In the genomic region with DNA sequence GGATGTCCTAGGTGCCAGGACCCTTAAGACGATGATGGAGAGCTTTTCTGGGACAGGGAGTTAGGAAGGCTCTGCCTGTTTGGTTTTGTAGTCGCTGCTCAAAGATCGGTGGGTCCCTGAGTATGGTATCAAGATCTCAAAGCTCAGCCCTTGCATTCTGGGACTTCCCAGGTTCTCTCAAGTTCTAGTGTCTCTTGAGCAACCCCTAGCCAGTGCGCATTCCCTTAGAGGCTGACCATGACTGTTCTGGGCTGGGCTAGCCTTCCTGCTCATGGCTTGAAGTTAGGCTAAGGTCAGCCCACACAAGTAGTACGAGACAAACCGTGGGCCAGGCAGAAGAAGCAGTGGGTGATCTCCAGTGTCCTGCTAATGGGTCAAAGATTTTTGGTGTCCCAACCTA, we compare ENCODE assay signal across 8 mouse cellular contexts. TPM values are rescaled to one million over a fixed set of nuclear protein-coding genes. Genes with fewer than 3 reads are reported as not detected.
DNase-seq lines count a peak whose midpoint lies in the region; ATAC-seq and TF ChIP-seq lines count a peak whose summit lies in the region.

No protein-coding gene starts in this region.

- intact Hi-C loops in heart, postnatal 10 days (cut with DNase I), result loop anchor here (2.0 to 5.0 kb wide), 4 partner anchors 41 to 169 kb away; no protein-coding TSS in a partner anchor
- intact Hi-C loops in left cerebral cortex, adult 2 months (cut with DNase I), result loop anchor here (5.0 kb wide), 1 partner anchor 169 kb away; no protein-coding TSS in a partner anchor

- H3K4me3 ChIP-seq in stomach, embryonic 14.5 days (ENCODE audit: low read depth, low read length), result 0 out of 2 replicates have a peak overlapping the region, but pooled peaks have one; percentile 43
- no peak overlapping the region for H3K4me3 ChIP-seq in stomach, postnatal 0 days (ENCODE audit: low read depth, low read length)
- peak overlapping the region; percentile 59 for H3K4me3 ChIP-seq in liver, embryonic 13.5 days (replicated peaks)
- no peak overlapping the region; the same call in 1 of the 2 replicates for H3K4me3 ChIP-seq in left cerebral cortex, adult 2 months

- 72% methylated on average over 6 of the region's 6 CpGs for WGBS in stomach, embryonic 14.5 days
- WGBS in stomach, postnatal 0 days, result 75% methylated on average over 6 of the region's 6 CpGs
- WGBS in liver, embryonic 13.5 days (ENCODE audit: insufficient replicate concordance), result 57% methylated on average over 6 of the region's 6 CpGs

- no peaks in the 10 kb centered on the region for H3K9me3 ChIP-seq in stomach, embryonic 14.5 days (ENCODE audit: control insufficient read depth, low read depth, low read length)
- H3K9me3 ChIP-seq in stomach, postnatal 0 days (ENCODE audit: control insufficient read depth, low read length), result no peaks in the 10 kb centered on the region
- H3K9me3 ChIP-seq in liver, embryonic 13.5 days (replicated peaks), result no peaks in the 10 kb centered on the region

- ATAC-seq in stomach, embryonic 14.5 days (ENCODE audit: insufficient number of reproducible peaks, insufficient read depth, low FRiP score, low read depth), result no peak
- ATAC-seq in stomach, postnatal 0 days (ENCODE audit: low FRiP score, low TSS enrichment), result no peak
- ATAC-seq in liver, embryonic 13.5 days (ENCODE audit: low read depth), result no peak
- no peak for ATAC-seq in frontal cortex, adult (ENCODE audit: low TSS enrichment)

- peak overlapping the region; percentile 78; the same call in 1 of the 2 replicates for H3K4me2 ChIP-seq in stomach, embryonic 14.5 days (replicated peaks; ENCODE audit: low read depth, low read length)
- no peak overlapping the region; the same call in 1 of the 2 replicates for H3K4me2 ChIP-seq in stomach, postnatal 0 days (replicated peaks; ENCODE audit: low read depth)
- peak overlapping the region; percentile 71 for H3K4me2 ChIP-seq in liver, embryonic 13.5 days

- H3K36me3 ChIP-seq in stomach, embryonic 14.5 days (ENCODE audit: control insufficient read depth, insufficient read depth, low read length), result peaks cover under 1% of the 10 kb centered on the region; the same call in 1 of the 2 replicates
- H3K36me3 ChIP-seq in stomach, postnatal 0 days (ENCODE audit: control insufficient read depth, insufficient read depth, low read length), result no peaks in the 10 kb centered on the region
- no peaks in the 10 kb centered on the region for H3K36me3 ChIP-seq in liver, embryonic 13.5 days

- no peak for TF ChIP-seq EP300 in stomach, postnatal 0 days (optimal IDR thresholded peaks at IDR 0.05)

- H3K9ac ChIP-seq in stomach, embryonic 14.5 days (replicated peaks; ENCODE audit: low read depth, low read length), result no peak overlapping the region
- H3K9ac ChIP-seq in stomach, postnatal 0 days (ENCODE audit: low read length), result no peak overlapping the region
- peak overlapping the region; percentile 56; the same call in 1 of the 2 replicates for H3K9ac ChIP-seq in liver, embryonic 13.5 days

- no peak overlapping the region for H3K27ac ChIP-seq in stomach, embryonic 14.5 days (ENCODE audit: low read length)
- H3K27ac ChIP-seq in stomach, postnatal 0 days (replicated peaks), result no peak overlapping the region
- H3K27ac ChIP-seq in liver, embryonic 13.5 days, result no peak overlapping the region
- no peak overlapping the region for H3K27ac ChIP-seq in left cerebral cortex, adult 2 months

- peaks cover 7% of the 10 kb centered on the region; the same call in 1 of the 2 replicates for H3K27me3 ChIP-seq in stomach, embryonic 14.5 days (ENCODE audit: control insufficient read depth, insufficient read depth, low read length)
- H3K27me3 ChIP-seq in stomach, postnatal 0 days (ENCODE audit: control insufficient read depth, insufficient read depth, low read length), result no peaks in the 10 kb centered on the region
- peaks cover 41% of the 10 kb centered on the region for H3K27me3 ChIP-seq in liver, embryonic 13.5 days

- peaks cover 15% of the 10 kb centered on the region; the same call in 1 of the 2 replicates for H3K4me1 ChIP-seq in stomach, embryonic 14.5 days (ENCODE audit: control insufficient read depth, insufficient read depth, low read length)
- no peaks in the 10 kb centered on the region for H3K4me1 ChIP-seq in stomach, postnatal 0 days (replicated peaks; ENCODE audit: control insufficient read depth, insufficient read depth)
- H3K4me1 ChIP-seq in liver, embryonic 13.5 days (replicated peaks), result peaks cover 37% of the 10 kb centered on the region

- DNase-seq in heart, adult 11 months, result peak; percentile 94
- no peak for DNase-seq in heart, postnatal 10 days
- DNase-seq in stomach, postnatal 0 days (ENCODE audit: low spot score), result no peak
- DNase-seq in liver, embryonic 13.5 days, result no peak
- DNase-seq in left cerebral cortex, adult 2 months (ENCODE audit: extremely low spot score in 1 of 2, low spot score in 2 of 2), result no peak
- no peak for DNase-seq in left cerebral cortex, adult 9 months (ENCODE audit: low spot score in 2 of 2)

- no peak for TF ChIP-seq CTCF in stomach, postnatal 0 days (IDR thresholded peaks at IDR 0.05; ENCODE audit: low read depth)
- TF ChIP-seq CTCF in left cerebral cortex, adult 2 months (IDR thresholded peaks at IDR 0.05), result no peak

RNA-seq across cellular contexts. Expression of gene Adora2a, which starts 1.5 kb away (rescaled TPM):
- total RNA-seq in heart, postnatal 10 days (2021), result 10 to 100 TPM; 18.7 to 18.9 TPM
- polyA plus RNA-seq in stomach, embryonic 14.5 days (2014; fragmentation: Nextera tagmentation; extraction: Ambion mirVana), result 3.8 and 4.9 TPM in 2 replicates
- polyA plus RNA-seq in stomach, postnatal 0 days (2015; fragmentation: Nextera tagmentation; extraction: Ambion mirVana), result 0.82 and 1.3 TPM in 2 replicates
- polyA plus RNA-seq in liver, embryonic 13.5 days (2015; fragmentation: Nextera tagmentation; extraction: Ambion mirVana), result 1.5 and 1.7 TPM in 2 replicates
- 10 to 100 TPM in 1 of 2 experiments, 1 to 10 TPM in 1; 6.8 to 18.7 TPM for total RNA-seq in left cerebral cortex, adult 2 months (2021)

Comparison
In these comparisons a context has a peak if more than half of its experiments do, and no peak if none do; other contexts are left out.
1. H3K4me3 ChIP-seq: peak in stomach, embryonic 14.5 days (single experiment) and liver, embryonic 13.5 days (single experiment); none in stomach, postnatal 0 days (single experiment) and left cerebral cortex, adult 2 months (single experiment).